Mouse (Mus musculus): Measurements from ENCODE around the gene Gfi1b. TPM values are rescaled to one million over a fixed set of nuclear protein-coding genes. Genes with fewer than 3 reads are reported as not detected.
A peak's percentile ranks its signal among the peaks of the same experiment; 100 is the strongest.

Gene Gfi1b
- polyA plus RNA-seq, 1 experiment from 2014 or later = 0.84 TPM

- WGBS = 61% methylated on average over 10 of the region's 10 CpGs
- ATAC-seq (replicated peaks; ENCODE audit: extremely low read depth, insufficient read depth, low FRiP score) = no peak
These were observed 11.9 kb downstream of the Gfi1b start for GRCm38 (mm10) chr2:28609851-28610250.

GRCm38 (mm10) chr2:28607341-28608165 lies 14.2 kb downstream of the Gfi1b start:
- Histone ChIP-seq H3K4me3 (ENCODE audit: low read length) (no peak overlapping the region), H3K9me3 (replicated peaks; ENCODE audit: control insufficient read depth, low read length) (no peaks in the 10 kb centered on the region), H3K4me2 (ENCODE audit: low read depth, low read length) (no peak overlapping the region), H3K4me1 (ENCODE audit: control insufficient read depth, insufficient read depth, low read length) (no peaks in the 10 kb centered on the region), H3K27me3 (ENCODE audit: control insufficient read depth, insufficient read depth, low read length) (no peaks in the 10 kb centered on the region), H3K36me3 (ENCODE audit: control insufficient read depth, insufficient read depth) (no peaks in the 10 kb centered on the region), H3K9ac (ENCODE audit: low read length) (no peak overlapping the region), H3K27ac (ENCODE audit: low read length) (no peak overlapping the region)
- 47% methylated on average over 10 of the region's 10 CpGs for WGBS
- no peak for ATAC-seq (replicated peaks; ENCODE audit: extremely low read depth, insufficient read depth, low FRiP score)

More at GRCm38 (mm10) chr2:28609851-28610250, 11.9 kb downstream of the Gfi1b start:
- Histone ChIP-seq H3K4me1 (ENCODE audit: control insufficient read depth, insufficient read depth, low read length) (no peaks in the 10 kb centered on the region), H3K27me3 (ENCODE audit: control insufficient read depth, insufficient read depth, low read length) (no peaks in the 10 kb centered on the region), H3K9ac (ENCODE audit: low read length) (no peak overlapping the region), H3K9me3 (replicated peaks; ENCODE audit: control insufficient read depth, low read length) (no peaks in the 10 kb centered on the region), H3K36me3 (ENCODE audit: control insufficient read depth, insufficient read depth) (no peaks in the 10 kb centered on the region), H3K4me2 (ENCODE audit: low read depth, low read length) (no peak overlapping the region), H3K4me3 (ENCODE audit: low read length) (no peak overlapping the region), H3K27ac (ENCODE audit: low read length) (no peak overlapping the region)

- H3K36me3 ChIP-seq (ENCODE audit: control insufficient read depth, insufficient read depth) = no peaks in the 10 kb centered on the region
- 58% methylated on average over 8 of the region's 8 CpGs for WGBS
- no peaks in the 10 kb centered on the region for H3K9me3 ChIP-seq (replicated peaks; ENCODE audit: control insufficient read depth, low read length)
- H3K4me1 ChIP-seq (ENCODE audit: control insufficient read depth, insufficient read depth, low read length) = peaks cover 6% of the 10 kb centered on the region
- no peak overlapping the region for H3K9ac ChIP-seq (ENCODE audit: low read length)
- H3K27ac ChIP-seq (ENCODE audit: low read length) = no peak overlapping the region
- H3K4me2 ChIP-seq (ENCODE audit: low read depth, low read length) = no peak overlapping the region
- ATAC-seq (replicated peaks; ENCODE audit: extremely low read depth, insufficient read depth, low FRiP score) = no peak
- no peaks in the 10 kb centered on the region for H3K27me3 ChIP-seq (ENCODE audit: control insufficient read depth, insufficient read depth, low read length)
- no peak overlapping the region for H3K4me3 ChIP-seq (ENCODE audit: low read length)
These were observed 15.0 kb downstream of the Gfi1b start for GRCm38 (mm10) chr2:28606601-28607340.

- WGBS = 61% methylated on average over 14 of the region's 14 CpGs
- no peaks in the 10 kb centered on the region for H3K9me3 ChIP-seq (replicated peaks; ENCODE audit: control insufficient read depth, low read length)
- H3K4me1 ChIP-seq (ENCODE audit: control insufficient read depth, insufficient read depth, low read length) = peaks cover 7% of the 10 kb centered on the region
- ATAC-seq (replicated peaks; ENCODE audit: extremely low read depth, insufficient read depth, low FRiP score) = no peak; the same call in 1 of the 2 replicates
- H3K27ac ChIP-seq (ENCODE audit: low read length) = no peak overlapping the region
- no peak overlapping the region for H3K4me3 ChIP-seq (ENCODE audit: low read length)
- no peak overlapping the region for H3K9ac ChIP-seq (ENCODE audit: low read length)
- H3K4me2 ChIP-seq (ENCODE audit: low read depth, low read length) = no peak overlapping the region
- no peaks in the 10 kb centered on the region for H3K27me3 ChIP-seq (ENCODE audit: control insufficient read depth, insufficient read depth, low read length)
- H3K36me3 ChIP-seq (ENCODE audit: control insufficient read depth, insufficient read depth) = no peaks in the 10 kb centered on the region
These were observed 15.8 kb downstream of the Gfi1b start for GRCm38 (mm10) chr2:28605789-28606541.

- H3K9ac ChIP-seq (ENCODE audit: low read length) = no peak overlapping the region
- H3K36me3 ChIP-seq (ENCODE audit: control insufficient read depth, insufficient read depth) = no peaks in the 10 kb centered on the region
- peaks cover 13% of the 10 kb centered on the region for H3K4me1 ChIP-seq (ENCODE audit: control insufficient read depth, insufficient read depth, low read length)
- no peak overlapping the region for H3K4me2 ChIP-seq (ENCODE audit: low read depth, low read length)
- no peaks in the 10 kb centered on the region for H3K27me3 ChIP-seq (ENCODE audit: control insufficient read depth, insufficient read depth, low read length)
- ATAC-seq (replicated peaks; ENCODE audit: extremely low read depth, insufficient read depth, low FRiP score) = no peak
- H3K27ac ChIP-seq (ENCODE audit: low read length) = no peak overlapping the region
- 80% methylated on average over 5 of the region's 5 CpGs for WGBS
- no peaks in the 10 kb centered on the region for H3K9me3 ChIP-seq (replicated peaks; ENCODE audit: control insufficient read depth, low read length)
- no peak overlapping the region for H3K4me3 ChIP-seq (ENCODE audit: low read length)
These were observed 18.2 kb downstream of the Gfi1b start for GRCm38 (mm10) chr2:28603542-28603941.

GRCm38 (mm10) chr2:28601720-28602590 lies 19.8 kb downstream of the Gfi1b start:
- no peak for ATAC-seq (replicated peaks; ENCODE audit: extremely low read depth, insufficient read depth, low FRiP score)
- no peak overlapping the region for H3K4me2 ChIP-seq (ENCODE audit: low read depth, low read length)

GRCm38 (mm10) chr2:28599569-28599900 lies 22.2 kb downstream of the Gfi1b start:
- H3K27ac ChIP-seq (ENCODE audit: low read length) = no peak overlapping the region
- H3K9me3 ChIP-seq (replicated peaks; ENCODE audit: control insufficient read depth, low read length) = no peaks in the 10 kb centered on the region
- H3K4me3 ChIP-seq (ENCODE audit: low read length) = no peak overlapping the region
- H3K4me2 ChIP-seq (ENCODE audit: low read depth, low read length) = no peak overlapping the region
- WGBS = 43% methylated on average over 6 of the region's 6 CpGs
- no peak overlapping the region for H3K9ac ChIP-seq (ENCODE audit: low read length)
- no peaks in the 10 kb centered on the region for H3K27me3 ChIP-seq (ENCODE audit: control insufficient read depth, insufficient read depth, low read length)
- H3K36me3 ChIP-seq (ENCODE audit: control insufficient read depth, insufficient read depth) = no peaks in the 10 kb centered on the region
- ATAC-seq (replicated peaks; ENCODE audit: extremely low read depth, insufficient read depth, low FRiP score) = no peak
- H3K4me1 ChIP-seq (ENCODE audit: control insufficient read depth, insufficient read depth, low read length) = peaks cover 17% of the 10 kb centered on the region

More at GRCm38 (mm10) chr2:28601720-28602590, 19.8 kb downstream of the Gfi1b start:
- peaks cover 17% of the 10 kb centered on the region for H3K4me1 ChIP-seq (ENCODE audit: control insufficient read depth, insufficient read depth, low read length)
- WGBS = 19% methylated on average over 12 of the region's 12 CpGs
- H3K9me3 ChIP-seq (replicated peaks; ENCODE audit: control insufficient read depth, low read length) = no peaks in the 10 kb centered on the region
- H3K9ac ChIP-seq (ENCODE audit: low read length) = 0 out of 2 replicates have a peak overlapping the region, but pooled peaks have one; percentile 17
- H3K36me3 ChIP-seq (ENCODE audit: control insufficient read depth, insufficient read depth) = no peaks in the 10 kb centered on the region
- H3K27ac ChIP-seq (ENCODE audit: low read length) = peak overlapping the region; percentile 44; the same call in 1 of the 2 replicates
- H3K27me3 ChIP-seq (ENCODE audit: control insufficient read depth, insufficient read depth, low read length) = no peaks in the 10 kb centered on the region
- no peak overlapping the region for H3K4me3 ChIP-seq (ENCODE audit: low read length)
